Mouse (Mus musculus) lung, postnatal 25 days (tissue): Measurements from ENCODE around the gene Gpn3.
A peak's percentile ranks its signal among the peaks of the same experiment; 100 is the strongest.

Source experiments
- DNase-seq: peaks from one replicate; pipeline ENCODE4 v3.0.0; 2022; ENCODE audit warnings: low spot score

The Gpn3 gene

DNA sequence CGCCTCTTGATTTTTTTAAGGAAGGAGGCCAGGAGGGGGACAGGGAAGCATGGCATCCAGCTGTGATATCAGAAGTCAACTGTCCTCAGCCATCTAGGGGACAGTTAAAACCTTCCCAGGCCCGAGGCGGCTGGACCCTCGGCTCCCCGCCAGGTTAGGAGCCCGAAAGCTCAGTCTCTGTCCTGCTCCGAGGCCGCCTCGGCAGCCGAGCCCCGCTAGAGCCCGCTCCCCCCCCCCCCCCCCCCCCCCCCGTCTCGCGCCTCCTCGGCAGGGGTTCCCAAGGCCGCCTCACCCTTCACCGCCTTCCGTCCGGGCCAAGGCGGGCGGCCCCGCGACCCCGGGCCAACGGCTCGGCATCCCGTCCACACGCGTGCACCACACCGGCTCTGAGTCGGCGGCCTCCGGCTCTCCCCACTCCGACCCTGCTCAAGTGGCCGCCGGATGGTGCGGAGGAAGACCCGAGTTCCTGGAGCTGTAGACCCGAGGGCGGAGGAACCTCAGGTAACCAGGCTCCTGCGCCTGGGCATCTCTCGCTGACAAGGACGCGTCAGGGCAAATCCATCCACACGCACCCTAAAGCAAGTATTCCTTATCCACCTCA, at the start of gene Gpn3:
TSS of gene Gpn3 (plus strand) at position 286 of the 601 bp plus-strand sequence.
- DNase-seq, result no peak

DNA sequence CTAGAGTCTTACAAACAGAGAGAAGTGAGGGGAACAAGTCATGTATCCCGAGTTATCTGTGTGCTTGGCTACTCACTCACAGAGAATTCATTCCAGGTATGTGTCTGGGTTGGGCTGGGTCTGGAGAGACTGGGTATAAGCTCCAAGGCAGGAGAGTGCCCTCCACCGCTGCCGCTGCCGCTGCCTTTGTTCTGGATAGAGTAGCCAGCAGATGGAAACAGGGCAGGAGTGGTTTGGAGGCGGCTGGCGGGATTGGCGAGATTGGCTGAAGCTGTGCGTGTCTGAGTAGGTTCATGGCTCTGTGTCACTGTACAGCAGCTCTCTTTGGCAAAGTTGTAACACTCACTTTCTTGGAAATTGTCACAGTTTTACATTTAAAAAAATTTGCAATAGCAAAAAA, 48.2 kb upstream of the Gpn3 start:
- no peak for DNase-seq

DNA sequence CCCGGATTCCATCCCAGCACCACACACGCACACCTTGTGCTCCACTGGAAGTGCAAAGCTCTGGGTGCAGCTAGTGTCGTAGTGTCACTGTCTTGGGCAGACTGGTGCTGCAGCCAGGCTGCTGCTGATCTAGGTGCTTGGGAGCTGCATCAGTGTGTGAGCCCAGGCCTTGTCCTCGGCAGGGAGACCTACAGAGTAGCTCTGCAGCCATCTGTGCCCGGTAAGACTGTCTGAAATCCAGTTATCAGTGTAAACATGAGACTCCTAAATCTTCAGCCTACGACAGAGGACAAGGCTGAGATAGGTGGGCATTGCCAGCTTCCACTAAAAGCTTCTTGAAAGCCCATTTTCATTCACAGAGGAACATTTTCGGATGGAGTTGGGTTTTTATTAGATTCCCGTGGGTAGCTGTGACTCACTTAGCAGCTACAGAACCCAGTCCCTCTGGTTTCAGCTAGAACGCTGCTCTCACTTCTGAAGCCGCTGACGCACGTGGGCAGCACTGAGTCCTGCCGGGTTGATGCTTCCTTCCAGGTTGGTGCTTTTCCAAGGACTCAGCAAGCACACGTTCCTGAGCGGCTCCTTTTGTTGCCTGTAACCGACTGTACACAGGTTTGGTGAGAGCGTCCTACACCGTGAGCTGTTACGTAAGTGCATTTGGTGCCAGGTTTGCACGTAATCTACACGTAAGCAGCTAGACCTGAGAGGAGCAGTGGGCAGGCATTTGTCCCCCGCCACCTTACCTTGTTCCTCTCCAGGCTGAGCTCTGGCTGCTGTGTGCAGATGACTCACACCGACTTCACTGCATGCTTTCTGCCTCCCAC, 46.9 kb upstream of the Gpn3 start:
- peak; percentile 74 for DNase-seq

DNA sequence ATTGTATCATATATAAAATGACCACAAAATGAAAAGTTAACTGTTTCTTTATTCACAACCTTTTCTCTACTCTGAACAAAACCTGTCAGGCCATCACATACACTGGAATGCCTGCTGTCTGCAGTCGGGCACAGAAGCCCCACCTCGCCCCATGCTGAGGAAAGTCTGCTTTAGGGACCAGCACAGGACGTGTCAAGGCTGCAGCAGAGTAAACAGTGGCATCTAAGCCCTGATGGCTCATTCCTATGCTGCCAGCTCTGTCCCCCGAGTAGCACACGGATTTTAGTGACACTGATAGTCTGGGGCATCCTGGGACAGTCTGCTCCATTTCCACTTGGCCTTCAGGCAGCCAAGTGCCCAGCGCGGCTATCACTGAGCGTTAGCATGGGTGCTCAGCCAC, 46.2 kb upstream of the Gpn3 start:
- DNase-seq, result no peak

DNA sequence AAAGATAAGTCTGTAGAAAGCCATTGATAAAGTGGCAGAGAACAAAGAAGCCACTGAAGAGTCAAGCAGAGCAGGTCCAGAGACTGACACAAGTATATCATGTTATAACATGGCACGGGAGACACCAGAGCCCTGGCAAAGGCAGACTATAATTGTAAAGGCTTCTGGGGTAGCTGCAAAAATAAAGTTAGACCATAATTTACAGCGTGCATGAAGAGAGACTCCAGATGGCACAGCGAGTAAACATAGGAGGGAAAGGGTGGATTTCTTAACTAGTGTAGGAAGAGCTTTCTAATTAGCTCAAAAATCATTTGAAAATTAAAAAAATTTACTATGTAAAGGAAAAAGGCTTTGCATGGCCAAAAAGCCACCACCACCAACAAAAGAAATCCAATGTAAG, 44.4 kb upstream of the Gpn3 start:
- no peak for DNase-seq

DNA sequence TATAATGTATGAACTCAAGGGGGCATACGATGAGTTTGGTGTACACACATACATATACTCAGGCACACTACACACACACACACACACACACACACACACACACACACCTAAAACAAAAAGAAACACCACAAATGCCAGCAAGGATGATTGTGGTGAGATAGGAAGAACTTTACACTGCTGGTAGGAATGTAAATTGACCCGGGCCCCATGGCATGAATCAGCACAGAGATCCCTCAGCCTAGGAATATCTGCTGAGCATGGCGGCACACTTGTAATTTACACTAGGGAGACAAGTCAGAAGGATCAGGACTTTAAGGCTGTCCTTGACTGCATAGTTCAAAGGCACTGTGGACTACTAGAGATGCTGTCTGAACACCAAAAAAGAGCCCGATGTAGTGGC, 41.4 kb upstream of the Gpn3 start:
- DNase-seq, result no peak

DNA sequence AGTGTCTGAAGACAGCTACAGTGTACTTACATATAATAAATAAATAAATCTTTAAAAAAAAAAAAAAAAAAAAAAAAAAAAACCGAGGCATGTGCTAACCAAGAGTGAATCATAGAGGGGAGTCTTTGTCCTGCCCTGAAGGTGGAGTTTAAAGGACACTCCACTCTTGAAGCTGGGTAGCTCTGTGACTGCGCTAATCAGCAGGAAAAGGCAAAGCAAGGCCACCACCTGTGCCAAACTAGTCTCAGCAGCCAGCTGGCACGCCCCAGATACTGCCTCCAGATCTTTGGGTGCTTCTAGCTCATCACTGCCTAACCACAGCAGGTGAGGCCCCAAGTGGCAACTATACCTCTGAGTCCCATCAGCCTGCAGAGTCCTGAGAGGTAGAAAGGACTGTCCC, 37.0 kb upstream of the Gpn3 start:
- no peak for DNase-seq

DNA sequence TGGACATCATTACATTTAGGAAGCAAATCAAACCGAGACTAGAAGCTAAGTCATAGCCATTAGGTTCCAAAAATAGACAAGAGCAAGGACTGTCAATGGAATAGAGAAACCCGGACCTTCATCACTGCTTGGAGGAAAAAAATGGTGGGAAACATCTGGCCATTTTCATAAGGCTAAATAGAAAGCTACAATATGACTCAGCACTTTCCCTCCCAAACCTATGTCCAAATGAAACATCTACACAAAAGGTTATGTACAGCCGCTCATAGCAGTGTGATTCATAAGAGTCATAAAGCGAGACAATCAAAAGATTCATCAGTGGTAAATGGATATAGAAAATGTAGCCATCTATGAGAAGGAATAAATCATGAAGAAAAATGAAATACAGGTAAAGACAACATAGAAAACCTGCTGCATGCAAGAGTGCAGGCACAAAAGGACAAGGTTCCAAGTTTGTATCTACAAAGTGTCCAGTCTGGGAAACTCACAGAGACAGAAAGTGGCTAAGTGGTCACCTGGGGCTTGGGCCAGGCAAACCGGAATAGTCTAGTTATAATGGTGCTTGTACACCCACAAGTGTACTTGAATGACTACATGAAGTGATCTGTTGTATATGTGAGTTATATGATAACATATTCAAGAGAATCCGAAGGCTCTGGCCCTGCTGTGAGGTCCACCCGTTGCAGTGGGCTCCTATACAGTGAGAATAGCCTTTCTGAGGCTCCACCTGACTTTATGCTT, 35.0 kb upstream of the Gpn3 start:
- DNase-seq, result peak; percentile 31

DNA sequence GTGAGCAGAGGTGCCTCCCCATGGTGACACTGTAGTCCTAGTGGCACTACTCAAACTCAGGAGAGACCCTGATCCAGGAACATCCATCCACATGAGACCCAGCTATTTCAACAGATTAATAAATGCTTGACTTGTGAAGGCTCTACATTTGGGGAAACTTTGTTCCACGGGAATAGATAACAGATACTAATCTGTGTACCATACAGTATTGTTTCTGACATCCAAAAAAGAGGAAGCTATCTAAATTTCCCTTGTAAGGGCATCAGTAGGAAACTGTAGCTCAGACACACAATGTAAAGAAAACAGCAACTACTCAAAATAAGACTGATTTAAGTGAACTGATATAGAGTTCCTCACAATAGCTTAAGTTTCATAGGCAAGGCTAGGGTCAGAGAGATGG, 28.8 kb upstream of the Gpn3 start:
- DNase-seq, result no peak

DNA sequence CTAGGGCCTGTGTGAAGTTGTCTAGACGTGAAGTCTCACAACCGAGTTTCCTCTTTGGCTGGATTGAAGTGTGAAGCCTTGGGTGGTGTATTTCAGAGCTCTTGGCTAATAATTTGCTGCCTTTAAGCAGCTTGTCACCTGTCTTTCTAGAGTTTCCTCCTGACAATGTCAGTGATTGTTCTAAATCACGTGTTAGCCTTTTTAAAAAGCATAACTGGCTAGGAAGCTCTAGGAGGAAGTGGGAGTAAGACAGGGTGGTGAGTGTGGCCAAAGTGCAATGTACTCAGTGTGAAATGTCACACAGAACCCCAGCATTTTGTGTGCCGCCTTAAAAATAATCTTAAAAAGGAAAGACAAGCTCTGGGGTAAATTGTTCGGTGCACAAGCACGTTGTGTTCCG, 27.9 kb upstream of the Gpn3 start:
- DNase-seq, result peak; percentile 23

DNA sequence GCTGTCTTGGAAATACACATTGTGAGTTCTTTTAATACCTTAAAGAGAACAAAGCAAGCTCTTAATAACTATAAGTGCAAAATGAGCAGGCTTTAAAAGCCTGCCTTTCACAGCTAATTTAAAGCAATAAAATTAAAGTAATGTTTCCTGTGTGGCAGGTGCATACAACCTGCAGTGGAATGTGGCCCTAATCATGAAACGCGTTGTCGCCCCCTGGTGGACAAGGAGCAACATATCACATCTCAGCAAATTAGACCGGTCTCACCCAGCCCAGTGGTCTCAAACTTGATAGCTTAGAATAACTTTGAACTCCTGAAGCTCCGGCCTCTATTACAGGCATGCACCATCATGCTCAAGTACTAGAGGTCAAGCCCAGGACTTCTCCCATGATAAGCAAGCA, 27.4 kb upstream of the Gpn3 start:
- peak; percentile 77 for DNase-seq

DNA sequence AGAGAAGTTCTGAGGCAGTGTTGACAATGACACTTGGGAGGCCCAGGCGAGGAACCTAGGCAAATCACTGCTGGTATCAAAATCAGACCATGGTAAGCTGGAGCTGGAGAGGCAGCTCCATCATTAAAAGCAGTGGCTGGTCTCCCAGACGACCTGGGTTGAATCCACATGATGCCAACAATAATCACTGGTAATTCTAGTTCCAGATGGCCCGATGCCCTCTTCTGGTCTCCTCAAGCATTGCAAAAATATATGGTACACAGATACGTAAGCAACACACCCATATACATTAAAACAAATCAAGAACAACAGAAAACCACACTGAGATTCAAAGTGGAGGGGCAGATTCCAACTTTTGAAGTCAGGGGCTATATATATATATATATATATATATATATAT, 25.9 kb upstream of the Gpn3 start:
- no peak for DNase-seq

DNA sequence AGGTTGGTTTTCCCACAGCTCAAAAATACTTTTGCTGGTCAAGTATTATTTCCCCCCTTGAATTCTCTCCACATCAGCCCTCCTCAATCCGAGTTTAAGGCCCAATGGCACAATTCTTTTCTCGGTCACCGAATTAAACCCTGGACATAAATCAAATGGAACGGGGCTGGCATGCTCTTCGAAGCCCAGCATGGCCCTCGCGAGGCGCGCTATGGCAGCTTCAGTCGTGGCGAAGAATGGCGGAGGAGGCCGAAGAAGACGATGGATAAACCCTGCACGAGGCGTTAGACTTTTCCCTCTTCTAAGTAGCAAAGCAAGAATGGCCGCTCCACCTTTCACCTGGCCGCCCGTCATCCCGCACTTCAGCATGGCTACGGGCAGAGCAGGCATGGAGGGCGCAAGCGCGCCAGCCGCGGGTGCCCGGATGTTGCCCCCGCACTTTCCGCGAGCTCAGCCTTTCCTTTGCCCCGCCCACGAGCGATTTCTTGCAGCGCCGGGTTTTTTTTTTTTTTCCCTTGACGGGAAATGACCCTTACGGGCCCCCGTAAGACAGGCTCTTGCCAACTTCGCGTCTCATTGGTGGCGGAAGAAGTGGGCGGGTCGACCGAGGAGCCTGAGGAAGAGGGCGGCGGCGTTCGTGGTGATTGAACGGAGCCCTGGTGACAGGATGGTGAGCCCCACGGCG, 17.7 kb upstream of the Gpn3 start, which contains the start of the genes Rad9b and Vps29:
TSS of gene Rad9b (minus strand) at position 427 of the 685 bp plus-strand sequence.
TSS of gene Vps29 (plus strand) at position 563 of the 685 bp plus-strand sequence.
- peak; percentile 98 for DNase-seq

DNA sequence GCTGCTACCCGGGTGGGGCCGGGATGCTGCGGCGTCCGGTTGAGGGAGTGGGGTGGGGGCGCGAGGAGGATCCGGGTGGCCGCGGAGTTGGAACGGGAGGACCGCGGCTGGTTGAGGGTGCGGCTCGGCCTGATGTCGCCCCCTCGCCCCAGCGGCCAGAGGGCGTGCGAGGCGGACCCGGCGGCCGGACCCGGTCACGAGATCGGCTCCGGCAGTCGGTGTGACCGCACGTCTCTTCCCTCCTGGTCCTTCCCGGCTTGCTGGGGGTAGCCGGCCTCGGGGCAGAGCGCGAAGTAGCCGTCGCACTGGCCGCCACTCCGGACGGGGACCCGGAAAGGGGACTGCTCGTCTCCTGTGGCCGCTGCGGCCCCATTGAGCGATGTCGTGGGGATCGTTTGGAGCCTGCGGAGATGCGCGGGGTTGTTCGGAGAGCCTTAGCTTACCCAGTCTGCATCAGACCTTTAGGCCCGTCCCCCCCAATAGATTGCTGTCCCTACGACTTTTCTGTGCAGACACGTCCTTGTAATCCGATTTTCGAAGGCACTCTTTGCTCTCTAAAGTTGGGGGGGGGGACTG, 17.1 kb upstream of the Gpn3 start:
- no peak for DNase-seq

DNA sequence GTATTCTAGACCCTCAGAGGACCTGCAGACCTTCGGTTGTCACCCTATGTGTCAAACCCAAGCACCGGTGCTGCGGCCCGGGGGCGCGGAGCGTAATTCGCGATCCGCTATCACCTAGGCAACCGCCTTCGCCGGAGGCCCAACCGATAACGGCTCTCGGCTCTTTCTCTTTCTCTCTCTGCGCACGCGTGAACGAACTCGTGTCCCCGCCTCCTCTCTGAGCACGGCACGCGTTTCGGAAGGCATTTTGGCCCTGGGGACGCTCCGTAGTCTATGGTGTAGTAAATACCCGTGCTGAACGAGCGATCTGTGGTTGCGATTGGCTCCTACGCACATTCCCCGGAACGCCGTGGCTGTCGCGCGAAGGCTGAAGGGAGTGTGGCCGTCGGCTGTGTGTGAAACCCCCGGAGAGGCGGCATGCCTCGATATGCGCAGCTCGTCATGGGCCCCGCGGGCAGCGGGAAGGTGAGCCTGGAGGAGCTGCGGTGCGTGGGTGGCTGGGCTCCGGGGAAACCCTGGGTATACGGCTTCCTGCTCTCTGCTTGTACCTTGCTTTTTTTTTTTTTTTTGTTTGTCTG, 605 bp downstream of the Gpn3 start, which contains the start of gene Fam216a:
TSS of gene Fam216a (minus strand) at position 173 of the 578 bp plus-strand sequence.
- DNase-seq, result peak; percentile 99

DNA sequence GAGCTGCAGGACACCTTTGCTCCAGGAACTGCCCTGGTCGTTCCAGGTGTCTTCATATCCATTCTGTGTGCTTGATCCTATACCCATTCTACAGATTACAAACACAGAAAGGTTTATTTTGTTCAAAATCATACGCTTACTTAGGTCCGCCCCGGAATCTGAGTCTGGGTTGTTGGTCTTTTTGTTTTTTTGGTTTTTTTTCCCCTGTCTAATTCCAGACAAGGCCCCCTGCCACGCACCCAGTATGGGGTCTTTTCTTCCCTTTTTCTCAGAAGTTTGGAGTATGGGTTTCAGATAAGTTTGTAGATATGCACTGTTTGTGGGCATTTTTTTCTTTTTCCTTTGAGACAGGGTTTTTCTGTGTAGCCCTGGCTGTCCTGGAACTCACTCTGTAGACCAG, 1.2 kb downstream of the Gpn3 start:
- no peak for DNase-seq

DNA sequence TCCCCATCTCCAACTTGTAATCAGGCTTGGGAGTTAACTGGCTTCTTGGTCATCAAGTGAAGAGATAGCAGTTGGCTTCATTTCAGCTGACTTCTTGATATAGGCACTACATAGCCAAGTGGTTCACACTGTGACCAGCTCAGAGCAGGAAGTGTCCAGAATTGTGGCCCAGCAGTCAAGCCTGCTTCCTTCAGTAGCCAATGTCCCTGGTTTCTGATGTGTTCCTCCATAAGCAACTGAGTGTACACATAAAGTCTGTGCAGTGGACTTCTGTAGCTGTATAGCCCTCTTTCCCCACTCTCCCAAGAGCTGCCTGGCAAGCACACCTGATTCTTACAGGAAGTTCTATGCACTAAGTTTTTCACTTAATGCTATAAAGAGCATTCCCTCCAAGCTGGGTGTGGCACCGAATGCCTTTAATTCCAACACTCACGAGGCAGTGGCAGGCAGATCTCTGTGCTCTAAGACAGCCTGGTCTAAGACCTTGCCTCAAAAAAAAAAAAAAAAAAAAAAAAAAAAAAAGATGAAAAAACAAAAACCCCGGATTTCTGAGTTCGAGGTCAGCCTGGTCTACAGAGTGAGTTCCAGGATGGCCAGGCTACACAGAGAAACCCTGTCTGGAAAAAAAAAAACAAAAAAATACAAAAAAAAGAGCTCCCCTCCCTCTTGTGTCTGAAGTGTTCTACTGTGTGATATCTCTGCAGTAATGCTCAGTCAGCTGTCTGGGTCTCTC, 5.6 kb downstream of the Gpn3 start:
- DNase-seq, result no peak

DNA sequence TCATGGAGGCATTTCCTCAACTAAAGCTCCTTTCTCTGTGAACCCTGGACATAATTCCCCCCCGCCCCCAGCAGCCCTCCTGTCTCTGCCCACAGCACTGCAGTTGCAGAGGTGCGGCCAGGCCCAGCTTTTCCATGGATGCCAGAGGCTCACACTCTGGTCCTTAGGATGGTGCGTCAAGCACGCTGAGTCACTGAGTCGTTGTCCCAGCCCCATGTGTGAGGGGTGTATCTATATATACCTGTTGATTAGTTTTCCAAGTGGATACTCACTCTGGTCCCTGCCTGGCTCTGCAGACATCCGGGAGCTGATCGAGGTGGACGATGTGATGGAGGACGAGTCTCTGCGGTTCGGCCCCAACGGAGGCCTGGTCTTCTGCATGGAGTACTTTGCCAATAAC, 6.5 kb downstream of the Gpn3 start:
- DNase-seq, result no peak

DNA sequence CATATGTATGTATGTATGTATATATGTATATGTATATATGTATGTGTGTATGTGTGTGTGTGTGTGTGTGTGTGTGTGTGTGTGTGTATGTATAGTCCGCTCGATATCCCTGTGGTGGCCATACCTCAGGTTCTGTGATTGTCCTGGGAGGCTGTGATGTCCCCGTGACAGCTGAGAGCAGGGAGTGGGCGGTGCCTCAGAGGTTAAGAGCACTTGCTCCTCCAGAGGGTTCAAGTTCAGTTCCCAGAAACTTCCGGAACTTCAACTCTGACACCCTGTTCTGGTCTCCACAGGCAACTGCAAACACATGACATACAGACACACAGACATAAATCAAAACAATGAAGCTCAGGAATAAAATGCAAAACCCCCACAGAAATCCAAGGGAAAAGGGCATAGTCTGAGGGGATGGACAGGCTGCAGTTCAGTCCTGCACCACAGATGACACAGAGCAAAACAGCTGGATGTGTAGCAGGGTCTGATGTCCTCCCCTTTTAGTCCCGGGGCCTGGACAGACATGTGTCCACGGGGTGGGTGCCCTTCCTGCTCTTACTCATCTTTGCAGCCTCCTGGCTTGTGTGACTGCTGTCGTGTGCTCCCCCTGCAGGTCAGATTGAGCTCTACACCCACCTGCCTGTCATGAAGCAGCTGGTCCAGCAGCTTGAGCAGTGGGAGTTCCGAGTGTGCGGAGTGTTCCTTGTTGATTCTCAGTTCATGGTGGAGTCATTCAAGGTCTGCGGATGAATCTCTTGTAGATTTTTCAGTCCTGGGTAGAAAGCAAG, 7.9 kb downstream of the Gpn3 start:
- DNase-seq, result peak; percentile 70

DNA sequence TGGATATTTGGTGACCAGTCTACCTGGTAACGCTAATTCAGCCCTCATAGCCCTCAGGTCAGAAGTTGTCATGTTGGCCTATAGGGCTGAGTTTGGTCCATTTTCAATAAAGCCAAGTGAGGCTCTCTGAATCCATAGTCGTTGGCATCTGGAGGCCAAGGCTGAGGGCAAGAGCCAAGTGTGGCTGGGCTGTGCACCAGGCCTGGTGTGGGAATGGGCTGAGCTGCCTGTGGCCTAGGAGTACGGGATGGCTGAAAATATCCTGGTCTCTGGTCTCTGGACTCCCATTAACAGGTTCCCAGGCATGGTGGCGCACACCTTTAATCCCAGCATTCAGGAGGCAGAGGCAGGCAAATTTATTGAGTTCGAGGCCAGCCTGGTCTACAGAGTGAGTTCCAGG, 18.3 kb downstream of the Gpn3 start:
- DNase-seq, result no peak
